Mouse (Mus musculus) urinary bladder, adult 18-20 months (tissue): ENCODE results near the gene Fgf11.
A peak's percentile ranks its signal among the peaks of the same experiment; 100 is the strongest.

Source experiments
- DNase-seq, 2 experiments: peaks; one replicate each; pipeline ENCODE4 v3.0.0; 2022; ENCODE audit warnings: low spot score in 2 of 2, mixed read lengths in 2 of 2

The Fgf11 gene

GRCm38 (mm10) chr11:69816520-69816919 lies 14.9 kb upstream of the Fgf11 start:
- DNase-seq = no peak

GRCm38 (mm10) chr11:69815155-69815554 lies 13.5 kb upstream of the Fgf11 start, which contains the start of gene Gm39566:
Gm39566 (minus strand) TSS chr11:69815298.
- DNase-seq = no peak

- no peak for DNase-seq
These were observed 8.6 kb upstream of the Fgf11 start for GRCm38 (mm10) chr11:69810280-69810679.

- no peak for DNase-seq
These were observed 6.0 kb upstream of the Fgf11 start for GRCm38 (mm10) chr11:69807641-69808040.

- no peak for DNase-seq
These were observed 4.7 kb upstream of the Fgf11 start for GRCm38 (mm10) chr11:69806378-69806777.

DNA sequence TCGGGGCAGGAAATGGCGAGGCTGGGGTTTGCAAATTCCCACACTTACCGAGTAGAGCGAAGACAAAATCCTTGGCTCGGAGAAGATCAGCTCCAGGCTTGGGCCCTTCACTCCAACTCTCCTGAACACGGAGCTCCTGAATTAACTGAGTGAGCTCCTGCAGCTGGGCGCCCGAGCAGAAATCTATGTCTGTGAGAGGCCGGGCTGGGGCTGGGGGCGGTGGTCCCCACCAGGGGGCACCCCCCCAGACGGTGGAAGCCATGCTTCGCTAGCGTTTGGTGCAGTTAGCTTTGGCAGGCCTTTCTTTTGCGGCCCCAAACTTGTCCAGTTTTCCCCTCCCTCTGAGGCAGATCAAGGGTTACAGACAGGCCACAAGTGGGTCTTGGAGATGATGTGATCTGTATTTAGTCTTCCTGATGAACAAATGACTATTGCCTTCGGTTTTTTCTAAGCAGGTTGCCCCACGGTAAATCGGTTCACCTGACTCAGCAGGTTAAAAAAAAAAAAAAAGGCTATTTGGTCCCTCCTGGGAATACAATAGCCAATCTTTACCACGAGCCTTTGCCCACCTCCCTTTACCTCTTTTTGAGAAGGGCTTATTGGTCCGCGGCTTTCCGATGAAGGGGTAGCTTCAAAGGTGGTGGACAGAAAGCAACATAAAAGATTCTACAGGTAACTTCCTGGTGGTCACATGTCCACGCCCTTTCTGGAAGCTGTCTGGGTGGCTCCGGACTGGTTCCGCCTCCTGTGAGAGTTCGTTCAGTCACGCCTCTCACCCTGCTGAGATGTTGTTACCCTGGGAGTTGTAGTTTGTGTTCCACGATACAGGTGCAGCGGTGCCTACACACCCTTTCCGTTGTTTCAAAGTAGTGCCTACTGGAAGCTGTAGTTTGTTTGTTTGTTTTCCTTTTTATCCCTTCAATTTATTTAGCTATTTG lies 3.6 kb upstream of the Fgf11 start, which contains the start of gene Tmem102:
Gene Tmem102 (minus strand): TSS at position 653 of the 938 bp plus-strand sequence.
- DNase-seq = peak; percentile 37 to 72

DNA sequence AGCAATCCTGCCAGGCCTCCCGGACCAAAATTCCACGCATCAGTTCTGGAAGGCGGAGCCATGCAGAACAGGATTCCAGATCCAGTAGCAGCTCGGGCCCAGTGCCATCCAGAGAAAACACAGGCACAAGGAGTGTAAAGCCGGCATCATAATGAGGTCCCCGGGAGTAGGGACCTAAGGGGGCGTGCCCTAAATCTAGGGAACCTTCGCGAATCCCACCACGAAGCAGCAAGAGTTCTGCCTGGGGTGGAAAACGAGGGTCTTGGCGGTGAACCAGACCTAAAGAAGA lies 2.9 kb upstream of the Fgf11 start:
- peak in 1 of 2 experiments; percentile 16 for DNase-seq

- peak; percentile 45 to 62 for DNase-seq
These were observed 2.4 kb upstream of the Fgf11 start for GRCm38 (mm10) chr11:69803786-69804651.

DNA sequence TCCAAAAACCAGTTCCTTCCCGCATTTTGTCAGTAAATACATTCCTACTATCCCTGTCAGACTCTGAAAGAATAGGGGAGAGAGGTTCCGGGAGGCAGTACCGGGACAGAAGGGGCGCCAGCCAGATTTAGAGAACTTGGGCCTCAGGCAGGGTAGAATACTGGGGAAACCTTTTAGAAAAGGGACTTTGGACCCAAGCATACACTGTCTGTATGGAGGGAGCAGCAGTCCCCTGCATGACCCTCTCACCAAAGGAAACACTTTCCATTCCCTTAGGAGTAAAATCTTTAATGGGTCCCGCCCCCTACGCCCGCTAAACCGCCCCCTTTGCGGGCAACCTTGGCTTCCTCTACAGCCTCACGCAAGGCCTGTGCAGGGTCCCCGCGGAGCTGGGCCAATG lies 1.7 kb upstream of the Fgf11 start:
- no peak for DNase-seq

DNA sequence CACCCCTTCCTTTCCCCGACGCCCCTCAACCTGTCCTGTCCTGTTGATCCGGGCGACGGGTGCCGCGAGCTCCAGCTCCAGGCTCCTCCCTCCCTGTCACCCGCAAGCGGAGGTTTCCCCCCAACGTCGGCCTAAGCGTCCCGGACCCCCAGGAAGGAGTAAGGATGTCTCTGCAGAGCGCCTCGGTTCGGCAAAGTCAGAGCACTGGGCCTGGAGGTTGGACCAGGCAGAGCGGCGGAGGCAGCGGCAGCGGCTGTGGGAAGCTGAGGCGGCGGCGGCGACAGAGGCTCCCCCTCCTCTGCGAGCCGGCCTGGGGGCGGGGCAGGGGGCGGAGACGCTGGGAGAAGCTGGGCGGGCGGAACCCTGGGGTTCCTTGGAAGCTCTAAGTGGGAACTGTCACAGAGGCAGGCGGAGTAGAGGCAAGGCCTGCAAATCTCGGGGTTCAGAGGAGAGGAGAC lies 1.0 kb upstream of the Fgf11 start:
- DNase-seq = peak; percentile 72 to 79

- DNase-seq = peak in 1 of 2 experiments; percentile 36
These were observed 1.1 kb downstream of the Fgf11 start for GRCm38 (mm10) chr11:69800392-69801197.

DNA sequence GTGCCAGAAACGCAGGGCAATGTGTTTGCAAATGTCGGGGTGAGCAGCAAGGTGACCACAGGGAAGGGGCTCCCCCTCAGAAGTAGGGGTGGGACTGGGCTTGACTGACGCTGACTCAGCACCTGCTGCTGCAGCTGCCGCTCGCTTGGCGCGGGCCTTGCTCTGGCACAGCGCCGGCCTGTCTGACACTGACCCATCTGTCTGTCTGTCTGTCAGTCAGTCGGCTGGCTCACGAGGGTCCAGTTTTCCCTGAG lies 1.6 kb downstream of the Fgf11 start:
- no peak for DNase-seq

DNA sequence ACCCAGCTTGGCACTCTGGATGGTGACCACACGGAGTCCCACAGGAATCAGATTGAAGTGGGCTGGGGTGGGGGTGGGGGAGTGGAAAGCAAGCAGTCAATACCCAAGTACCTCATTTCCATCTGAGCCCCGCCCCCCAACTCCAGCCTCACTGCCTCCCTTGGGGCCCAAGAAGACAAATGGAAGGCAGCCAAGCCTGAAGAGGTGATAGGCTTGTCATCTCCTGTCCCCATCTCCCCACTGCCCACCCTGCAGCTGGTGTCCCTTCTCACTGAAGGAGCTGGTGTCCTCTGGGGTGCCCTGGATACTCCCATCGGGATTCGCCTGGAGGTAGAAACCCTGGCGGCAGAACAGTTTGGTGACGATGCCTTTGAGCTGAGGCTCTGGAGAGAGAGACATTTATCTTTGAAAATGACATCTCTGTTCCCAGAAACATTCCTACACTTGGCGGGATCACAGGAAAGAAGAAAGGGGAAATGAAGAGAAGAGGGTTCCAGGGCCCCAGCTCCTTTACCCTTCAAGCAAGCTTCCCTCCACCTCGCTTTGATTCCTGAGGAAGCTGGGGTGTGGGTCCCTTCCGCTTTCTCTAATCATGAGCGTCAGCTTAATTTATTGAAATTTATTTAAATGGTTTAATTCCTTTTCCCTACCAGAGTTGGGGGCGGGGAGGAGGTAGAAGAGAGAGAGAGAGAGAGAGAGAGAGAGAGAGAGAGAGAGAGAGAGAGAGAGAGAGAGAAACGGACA lies 2.1 kb downstream of the Fgf11 start:
- no peak for DNase-seq

DNA sequence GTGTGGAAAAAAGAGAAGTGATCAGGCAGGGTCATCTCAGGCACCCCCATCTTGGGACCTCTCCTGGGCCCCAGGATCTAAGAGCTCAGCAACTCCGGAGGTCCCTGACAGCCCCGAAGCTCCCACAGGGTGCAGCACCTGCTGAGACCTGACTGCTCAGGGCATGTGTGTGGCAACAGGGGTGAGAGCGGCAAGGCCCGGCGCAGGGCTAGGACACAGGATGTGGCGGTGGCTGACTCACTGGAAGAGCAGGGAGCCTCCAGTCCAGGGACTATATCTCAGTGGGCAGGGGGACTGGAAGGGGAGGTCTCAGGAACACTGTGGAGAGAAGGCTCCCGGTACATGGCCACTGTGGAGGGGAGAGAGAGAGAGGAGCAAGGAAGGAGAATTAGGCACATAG lies 3.7 kb downstream of the Fgf11 start:
- DNase-seq = no peak

DNA sequence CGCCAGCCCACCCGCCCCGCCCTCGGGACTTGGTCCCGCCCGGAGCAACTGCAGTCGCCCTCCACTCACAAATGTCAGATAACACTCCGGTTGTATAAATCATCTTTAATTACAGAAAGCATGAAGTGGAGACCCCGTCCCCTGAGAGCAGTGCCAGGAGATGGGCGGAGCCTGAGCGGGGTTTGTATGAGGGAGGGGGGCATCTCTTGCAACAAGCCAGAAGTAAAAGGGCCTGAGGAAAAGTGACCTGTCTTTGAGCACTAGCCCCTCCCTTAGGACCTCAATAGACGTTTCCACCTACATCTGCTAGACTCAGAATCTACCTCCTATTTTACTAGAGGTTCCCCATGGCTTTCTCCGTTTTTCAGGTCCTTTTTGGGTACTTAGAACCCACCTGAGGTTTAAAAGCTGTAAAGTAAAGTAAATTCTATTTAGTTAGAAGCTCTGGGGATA lies 5.6 kb downstream of the Fgf11 start:
- DNase-seq = no peak

DNA sequence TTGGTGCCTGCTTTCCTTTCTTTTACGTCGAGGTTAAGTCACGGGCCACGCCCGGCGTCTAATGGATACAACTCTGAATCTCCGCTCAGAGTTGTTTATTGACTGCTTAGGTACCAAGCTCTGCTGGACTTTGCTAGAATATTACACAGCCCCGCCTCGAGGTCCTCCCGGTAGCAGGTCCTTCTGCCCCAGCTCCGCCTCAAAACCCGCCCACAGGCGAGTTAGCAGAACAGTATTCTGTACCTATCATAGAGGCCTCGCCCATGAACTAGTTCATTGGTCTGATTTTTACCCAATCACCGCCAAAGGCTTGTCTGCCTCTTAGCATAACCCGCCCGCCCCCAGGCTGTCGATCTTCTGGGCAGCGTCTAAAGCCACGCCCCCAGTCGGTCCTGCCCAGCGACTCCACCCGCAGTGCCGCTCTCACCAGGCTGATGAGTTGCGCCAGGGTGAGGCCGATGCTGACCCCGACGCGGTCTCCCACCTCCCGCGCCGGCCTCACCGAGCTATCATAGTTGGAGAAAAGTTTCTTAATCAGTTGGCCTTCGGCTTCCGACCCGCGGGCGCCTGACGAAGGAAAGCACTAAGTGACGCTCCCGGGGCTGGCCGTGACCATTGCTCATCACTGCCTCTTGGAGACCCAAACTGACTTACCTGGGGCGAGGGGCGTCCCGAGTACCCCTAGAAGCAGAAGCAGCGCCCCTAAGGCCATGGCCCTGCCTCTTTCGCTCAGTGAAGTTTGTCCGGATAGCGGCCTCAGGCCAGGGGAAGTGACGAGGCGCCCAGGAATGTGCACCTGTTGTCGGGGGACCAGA lies 6.3 kb downstream of the Fgf11 start, which contains the start of gene Chrnb1:
Gene Chrnb1 (minus strand): TSS at position 776 of the 815 bp plus-strand sequence.
- peak; percentile 80 to 92 for DNase-seq

GRCm38 (mm10) chr11:69793429-69793828 lies 8.2 kb downstream of the Fgf11 start:
- DNase-seq = no peak

- no peak for DNase-seq
These were observed 10.2 kb downstream of the Fgf11 start for GRCm38 (mm10) chr11:69791420-69791819.

GRCm38 (mm10) chr11:69789431-69789830 lies 12.2 kb downstream of the Fgf11 start:
- DNase-seq = no peak

DNA sequence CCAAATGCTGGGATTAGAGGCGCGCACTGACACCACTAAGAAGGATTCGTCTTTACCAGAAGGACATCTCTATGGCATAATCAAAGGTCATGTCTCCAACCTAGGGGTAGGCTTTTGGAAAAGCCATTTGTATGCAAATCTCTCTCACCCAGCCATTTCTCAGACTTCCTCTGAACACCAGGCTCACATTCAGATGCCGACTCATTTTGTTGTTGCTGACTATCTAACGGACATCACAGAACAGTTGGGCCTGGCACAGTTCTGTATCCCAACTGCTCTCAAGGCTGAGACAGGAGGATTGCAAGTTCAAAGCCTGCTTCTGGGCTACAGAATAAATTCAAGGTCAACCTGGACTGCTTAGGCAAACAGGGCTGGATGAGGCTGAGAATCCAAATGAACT lies 14.4 kb downstream of the Fgf11 start:
- DNase-seq = no peak
